Mouse (Mus musculus): ENCODE measurements around the gene Zbtb24.

DNA sequence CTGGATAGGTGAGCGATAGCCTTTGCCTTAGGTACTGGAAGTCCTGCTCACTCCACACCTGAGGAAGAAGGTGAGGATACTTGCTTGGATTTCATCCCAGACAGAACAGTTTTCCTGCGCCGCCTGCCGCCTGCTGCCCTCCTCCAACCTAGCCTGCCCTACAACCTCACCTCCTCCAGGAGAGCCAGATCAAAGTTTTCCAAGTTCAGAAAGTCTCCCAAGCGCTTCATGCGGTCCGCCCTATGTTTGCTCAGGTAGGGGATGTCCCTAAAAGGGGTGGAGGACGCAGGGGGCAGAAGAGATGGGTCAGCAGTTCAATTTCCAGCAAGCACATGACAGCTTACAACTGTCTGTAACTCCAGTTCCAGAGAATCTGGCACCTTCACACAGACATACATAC is 39.1 kb downstream of the Zbtb24 start:
- TF ChIP-seq CTCF (IDR thresholded peaks at IDR 0.05), result peak; percentile 37; the same call in 1 of the 2 replicates
- TF ChIP-seq POLR2A (IDR thresholded peaks at IDR 0.05; ENCODE audit: insufficient read depth, low read depth, low read length), result no peak
- TF ChIP-seq EP300 (IDR thresholded peaks at IDR 0.05; ENCODE audit: insufficient read depth, low read depth, low read length), result no peak
